ENCODE assay signal across 20 mouse cellular contexts in the genomic region with DNA sequence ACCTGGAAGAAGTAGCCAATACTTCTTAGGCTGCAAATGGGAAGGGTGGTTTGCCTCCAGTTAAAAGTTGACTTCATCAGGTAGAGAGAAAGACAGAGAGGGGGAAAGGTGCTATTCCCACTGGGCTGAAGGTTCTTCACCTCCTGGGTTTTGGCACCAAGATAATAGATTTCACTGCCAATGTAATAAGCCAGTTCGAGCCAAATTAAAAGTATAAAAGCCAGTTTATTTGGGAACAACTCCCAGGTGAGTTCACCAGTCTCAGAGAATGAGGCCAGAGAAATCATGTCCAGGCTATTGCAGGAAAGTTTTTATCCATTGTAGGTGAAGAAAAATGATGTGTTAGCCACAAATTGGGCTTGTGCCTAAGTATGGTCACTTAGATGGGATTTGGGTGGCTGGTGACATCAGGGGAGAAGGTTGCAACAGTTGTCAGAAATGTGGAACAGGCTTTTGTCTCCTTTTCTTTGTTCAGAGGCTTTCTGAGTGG. TPM values are rescaled to one million over a fixed set of nuclear protein-coding genes. Genes with fewer than 3 reads are reported as not detected.
DNase-seq lines count a peak whose midpoint lies in the region; ATAC-seq and TF ChIP-seq lines count a peak whose summit lies in the region.
"Had no signal": no experiment of that assay in that cellular context is flagged by ENCODE, and none has a peak within 500 bp of the region (broad histone marks: within the 10 kb centered on the region; RNA-seq: fewer than 3 reads in every experiment).

No protein-coding gene starts in this region.

- WGBS in limb, embryonic 15.5 days: 55% methylated on average over 1 of the region's 1 CpGs
- WGBS in limb, embryonic 10.5 days: 82% methylated on average over 1 of the region's 1 CpGs
- WGBS in hindbrain, postnatal 0 days: 83% methylated on average over 1 of the region's 1 CpGs

- H3K4me2 ChIP-seq in limb, embryonic 15.5 days: no peak overlapping the region
- no peak overlapping the region for H3K4me2 ChIP-seq in hindbrain, postnatal 0 days (ENCODE audit: low read depth, low read length)
- H3K4me2 ChIP-seq: embryonic facial prominence, embryonic 13.5 days; embryonic facial prominence, embryonic 15.5 days; forebrain, embryonic 13.5 days; forebrain, embryonic 15.5 days had no signal

- H3K36me3 ChIP-seq in limb, embryonic 15.5 days: no peaks in the 10 kb centered on the region
- H3K36me3 ChIP-seq in limb, embryonic 10.5 days: no peaks in the 10 kb centered on the region
- no peaks in the 10 kb centered on the region for H3K36me3 ChIP-seq in hindbrain, postnatal 0 days (ENCODE audit: insufficient read depth, low read length)
- H3K36me3 ChIP-seq: embryonic facial prominence, embryonic 13.5 days; embryonic facial prominence, embryonic 15.5 days; forebrain, embryonic 15.5 days; G1E had no signal

- H3K27me3 ChIP-seq in limb, embryonic 15.5 days: no peaks in the 10 kb centered on the region
- no peaks in the 10 kb centered on the region for H3K27me3 ChIP-seq in limb, embryonic 10.5 days (ENCODE audit: low read depth, poor library complexity, severe bottlenecking)
- no peaks in the 10 kb centered on the region for H3K27me3 ChIP-seq in hindbrain, postnatal 0 days (ENCODE audit: insufficient read depth, low read length)
- H3K27me3 ChIP-seq: CH12.LX; embryonic facial prominence, embryonic 13.5 days; embryonic facial prominence, embryonic 15.5 days; forebrain, embryonic 13.5 days; forebrain, embryonic 15.5 days had no signal

- H3K9ac ChIP-seq in limb, embryonic 15.5 days: no peak overlapping the region
- H3K9ac ChIP-seq in hindbrain, postnatal 0 days (replicated peaks; ENCODE audit: low read length): no peak overlapping the region
- H3K9ac ChIP-seq: embryonic facial prominence, embryonic 13.5 days; embryonic facial prominence, embryonic 15.5 days; forebrain, embryonic 13.5 days; forebrain, embryonic 15.5 days; forebrain, postnatal 0 days had no signal

- no peak for TF ChIP-seq CTCF in hindbrain, postnatal 0 days (IDR thresholded peaks at IDR 0.05; ENCODE audit: low read depth)

- no peaks in the 10 kb centered on the region for H3K9me3 ChIP-seq in limb, embryonic 15.5 days
- H3K9me3 ChIP-seq in limb, embryonic 10.5 days (replicated peaks): no peaks in the 10 kb centered on the region
- H3K9me3 ChIP-seq in hindbrain, postnatal 0 days (ENCODE audit: low read length): no peaks in the 10 kb centered on the region
- H3K9me3 ChIP-seq: embryonic facial prominence, embryonic 13.5 days; embryonic facial prominence, embryonic 15.5 days; forebrain, embryonic 13.5 days; forebrain, embryonic 15.5 days had no signal

- H3K4me1 ChIP-seq in limb, embryonic 15.5 days: no peaks in the 10 kb centered on the region
- H3K4me1 ChIP-seq in limb, embryonic 10.5 days: no peaks in the 10 kb centered on the region
- H3K4me1 ChIP-seq in hindbrain, postnatal 0 days (ENCODE audit: insufficient read depth, low read length): no peaks in the 10 kb centered on the region
- H3K4me1 ChIP-seq: embryonic facial prominence, embryonic 13.5 days; embryonic facial prominence, embryonic 15.5 days; forebrain, embryonic 13.5 days; forebrain, embryonic 15.5 days had no signal

- no peak for ATAC-seq in limb, embryonic 15.5 days (ENCODE audit: insufficient number of reproducible peaks, low FRiP score, low TSS enrichment, low read depth)
- no peak for ATAC-seq in hindbrain, postnatal 0 days
- ATAC-seq: forebrain, embryonic 13.5 days; forebrain, embryonic 15.5 days; forebrain, postnatal 0 days had no signal

- no peak overlapping the region for H3K4me3 ChIP-seq in limb, embryonic 15.5 days
- no peak overlapping the region for H3K4me3 ChIP-seq in limb, embryonic 10.5 days
- no peak overlapping the region for H3K4me3 ChIP-seq in hindbrain, postnatal 0 days (ENCODE audit: low read length)
- H3K4me3 ChIP-seq: embryonic facial prominence, embryonic 13.5 days; embryonic facial prominence, embryonic 15.5 days; erythroblast, embryonic 14.5 days; forebrain, embryonic 13.5 days; forebrain, embryonic 15.5 days had no signal

- no peak for DNase-seq in limb, embryonic 10.5 days (ENCODE audit: low spot score)
- peak; percentile 49 for DNase-seq in Muller cell, postnatal 12 days (ENCODE audit: inconsistent ontology term)
- peak; percentile 98 for DNase-seq in gonadal fat pad, adult 2 months (ENCODE audit: low read depth)
- DNase-seq in hindbrain, postnatal 0 days (ENCODE audit: low spot score): no peak
- DNase-seq: adrenal gland, adult 2 months; adrenal gland, postnatal 25 days; cerebellum, adult 11 months; cerebellum, adult 18-20 months; cerebellum, adult 8-10 months; cerebellum, adult 9-11 months; cerebellum, postnatal 36 days had no signal

- 0 out of 2 replicates have a peak overlapping the region, but pooled peaks have one; percentile 3 for H3K27ac ChIP-seq in limb, embryonic 15.5 days
- no peak overlapping the region for H3K27ac ChIP-seq in limb, embryonic 10.5 days
- H3K27ac ChIP-seq in hindbrain, postnatal 0 days: no peak overlapping the region
- H3K27ac ChIP-seq: embryonic facial prominence, embryonic 13.5 days; embryonic facial prominence, embryonic 15.5 days; forebrain, embryonic 13.5 days; forebrain, embryonic 15.5 days had no signal

RNA-seq across cellular contexts. Expression of a gene that starts 12.6 kb away (rescaled TPM):
- polyA plus RNA-seq in limb, embryonic 15.5 days (2015; fragmentation: Nextera tagmentation; extraction: Ambion mirVana): 8.4 and 10.4 TPM in 2 replicates
- polyA plus RNA-seq in limb, embryonic 10.5 days (2016; fragmentation: Nextera tagmentation; extraction: Ambion mirVana): 7.0 and 9.7 TPM in 2 replicates
- 1.5 and 2.3 TPM in 2 replicates for polyA plus RNA-seq in gonadal fat pad, adult 2 months (2012; rRNA removed)
- total RNA-seq in hindbrain, postnatal 0 days (2014; rRNA removed): 15.7 and 17.6 TPM in 2 replicates
- polyA plus RNA-seq in hindbrain, postnatal 0 days (2015; fragmentation: Nextera tagmentation; extraction: Ambion mirVana): 11.2 and 12.5 TPM in 2 replicates

Comparison
In these comparisons a context has a peak if more than half of its experiments do, and no peak if none do; other contexts are left out.
1. DNase-seq: peak in Muller cell, postnatal 12 days (single experiment) and gonadal fat pad, adult 2 months (single experiment); none in limb, embryonic 10.5 days (single experiment) and hindbrain, postnatal 0 days (single experiment).